Mouse (Mus musculus) heart, postnatal 25 days (tissue): Measurements from ENCODE around the gene Gm2115. TPM values are rescaled to one million over a fixed set of nuclear protein-coding genes. Genes with fewer than 3 reads are reported as not detected.

Source experiments
- DNase-seq: peaks from one replicate; pipeline ENCODE4 v3.0.0; 2022; ENCODE audit warnings: low spot score
- intact Hi-C: fragments of 180-260 bp; cut with DNase I; formaldehyde crosslinking; loops from one replicate; pipeline ENCODE4 v1.15.1; 2025
- total RNA-seq, 2 experiments: library from RNA; stranded (reverse); gene quantifications; 2 replicates each; pipeline ENCODE4 v1.2.3; 2021

Gm2115 gene
- total RNA-seq, 2 experiments from 2014 or later = 0.36 to 0.42 TPM

GRCm38 (mm10) chr7:84579769-84580168, 51.0 kb downstream of the Gm2115 start:
- intact Hi-C loops = no loop called here
- no peak for DNase-seq

- intact Hi-C loops = no loop called here
- DNase-seq = no peak
Measured at GRCm38 (mm10) chr7:84585086-84585485, 56.3 kb downstream of the Gm2115 start.

GRCm38 (mm10) chr7:84586360-84587100, 57.8 kb downstream of the Gm2115 start:
- intact Hi-C loops = no loop called here
- DNase-seq = no peak

GRCm38 (mm10) chr7:84587101-84587783, 58.5 kb downstream of the Gm2115 start:
- intact Hi-C loops = no loop called here
- DNase-seq = no peak

- intact Hi-C loops = no loop called here
Measured at GRCm38 (mm10) chr7:84590622-84591021, 61.9 kb downstream of the Gm2115 start.

GRCm38 (mm10) chr7:84591347-84591746, 62.6 kb downstream of the Gm2115 start:
- intact Hi-C loops = no loop called here
- no peak for DNase-seq

More at GRCm38 (mm10) chr7:84590622-84591021, 61.9 kb downstream of the Gm2115 start:
- DNase-seq = no peak

GRCm38 (mm10) chr7:84594087-84594916, 65.5 kb downstream of the Gm2115 start:
- intact Hi-C loops = loop anchor here (1.0 to 2.0 kb wide), 3 partner anchors 146 to 184 kb away; no protein-coding TSS in a partner anchor
- no peak for DNase-seq

GRCm38 (mm10) chr7:84594917-84595303, 66.2 kb downstream of the Gm2115 start:
- intact Hi-C loops = loop anchor here (1.0 to 2.0 kb wide), 3 partner anchors 145 to 184 kb away; no protein-coding TSS in a partner anchor
- no peak for DNase-seq

GRCm38 (mm10) chr7:84596002-84596401, 67.2 kb downstream of the Gm2115 start:
- no peak for DNase-seq
- intact Hi-C loops = no loop called here

GRCm38 (mm10) chr7:84596633-84597032, 67.9 kb downstream of the Gm2115 start:
- no peak for DNase-seq
- intact Hi-C loops = no loop called here

- DNase-seq = no peak
- intact Hi-C loops = no loop called here
Measured at GRCm38 (mm10) chr7:84600631-84601030, 71.9 kb downstream of the Gm2115 start.

GRCm38 (mm10) chr7:84601331-84601730, 72.6 kb downstream of the Gm2115 start:
- DNase-seq = no peak
- intact Hi-C loops = no loop called here

GRCm38 (mm10) chr7:84604501-84604900, 75.7 kb downstream of the Gm2115 start:
- intact Hi-C loops = no loop called here
- no peak for DNase-seq

- intact Hi-C loops = loop anchor here (5.0 kb wide), 2 partner anchors 72 to 87 kb away; no protein-coding TSS in a partner anchor
- DNase-seq = no peak
Measured at GRCm38 (mm10) chr7:84605033-84605687, 76.4 kb downstream of the Gm2115 start.

- intact Hi-C loops = loop anchor here (5.0 kb wide), 2 partner anchors 72 to 87 kb away; no protein-coding TSS in a partner anchor
- peak; percentile 72 for DNase-seq
Measured at GRCm38 (mm10) chr7:84605704-84606292, 77.0 kb downstream of the Gm2115 start.

GRCm38 (mm10) chr7:84606293-84606749, 77.6 kb downstream of the Gm2115 start, which contains the start of gene Fah:
Fah (minus strand) TSS chr7:84606722.
- intact Hi-C loops = loop anchor here (5.0 kb wide), 2 partner anchors 71 to 86 kb away; no protein-coding TSS in a partner anchor
- DNase-seq = peak; percentile 16

GRCm38 (mm10) chr7:84611609-84612008, 82.9 kb downstream of the Gm2115 start:
- DNase-seq = no peak
- intact Hi-C loops = no loop called here

GRCm38 (mm10) chr7:84612445-84612844, 83.7 kb downstream of the Gm2115 start:
- intact Hi-C loops = no loop called here
- no peak for DNase-seq

- intact Hi-C loops = no loop called here
- DNase-seq = no peak
Measured at GRCm38 (mm10) chr7:84618951-84619350, 90.2 kb downstream of the Gm2115 start.
